ENCODE assay signal across 18 mouse cellular contexts in genomic region chr2:75477076-75477475, GRCm38 (mm10).
DNase-seq lines count a peak whose midpoint lies in the region; ATAC-seq lines count a peak whose summit lies in the region.
"Had no signal": no experiment of that assay in that cellular context is flagged by ENCODE, and none has a peak within 500 bp of the region (broad histone marks: within the 10 kb centered on the region; RNA-seq: fewer than 3 reads in every experiment).

No protein-coding gene starts in this region.

- intact Hi-C loops in left cerebral cortex, postnatal 25 days (cut with DNase I), result no loop called here
- intact Hi-C loops in left cerebral cortex, postnatal 10 days (cut with DNase I), result no loop called here

- DNase-seq in frontal cortex, postnatal 14 days (ENCODE audit: low spot score in 2 of 2), result no peak
- peak; percentile 10 to 70 for DNase-seq in left cerebral cortex, postnatal 25 days (ENCODE audit: low spot score in 2 of 2)
- no peak for DNase-seq in left cerebral cortex, postnatal 10 days (ENCODE audit: extremely low spot score in 1 of 2, low spot score in 2 of 2)
- peak; percentile 26 to 47 for DNase-seq in right cerebral cortex, postnatal 10 days (ENCODE audit: low spot score in 2 of 2)
- no peak for DNase-seq in right cerebral cortex, postnatal 14 days
- DNase-seq in embryo, embryonic 9.5 days (ENCODE audit: extremely low spot score), result no peak
- DNase-seq: adrenal gland, postnatal 14 days; cerebellum, adult 2 months; cerebellum, postnatal 10 days; gastrocnemius, postnatal 10 days; heart, adult 18-20 months; heart, postnatal 10 days; heart, postnatal 4 days had no signal

- peak; percentile 85 for ATAC-seq in frontal cortex, adult (ENCODE audit: low TSS enrichment)
- ATAC-seq: activated CD4-positive, CD25-positive, alpha-beta regulatory T cell, adult 4 months; hindbrain, embryonic 16.5 days; inflammation-experienced regulatory T-cells, adult 6 months; Patski had no signal

Comparison
In these comparisons a context has a peak if more than half of its experiments do, and no peak if none do; other contexts are left out.
1. DNase-seq: peak in left cerebral cortex, postnatal 25 days (2 of 2) and right cerebral cortex, postnatal 10 days (2 of 2); none in frontal cortex, postnatal 14 days (0 of 2), left cerebral cortex, postnatal 10 days (0 of 2), right cerebral cortex, postnatal 14 days (single experiment) and embryo, embryonic 9.5 days (single experiment).